Mouse (Mus musculus): ENCODE results near the gene Fcer1g. TPM values are rescaled to one million over a fixed set of nuclear protein-coding genes. Genes with fewer than 3 reads are reported as not detected.

Gene Fcer1g
- polyA plus RNA-seq, 1 experiment from 2014 or later, result 30.1 TPM

DNA sequence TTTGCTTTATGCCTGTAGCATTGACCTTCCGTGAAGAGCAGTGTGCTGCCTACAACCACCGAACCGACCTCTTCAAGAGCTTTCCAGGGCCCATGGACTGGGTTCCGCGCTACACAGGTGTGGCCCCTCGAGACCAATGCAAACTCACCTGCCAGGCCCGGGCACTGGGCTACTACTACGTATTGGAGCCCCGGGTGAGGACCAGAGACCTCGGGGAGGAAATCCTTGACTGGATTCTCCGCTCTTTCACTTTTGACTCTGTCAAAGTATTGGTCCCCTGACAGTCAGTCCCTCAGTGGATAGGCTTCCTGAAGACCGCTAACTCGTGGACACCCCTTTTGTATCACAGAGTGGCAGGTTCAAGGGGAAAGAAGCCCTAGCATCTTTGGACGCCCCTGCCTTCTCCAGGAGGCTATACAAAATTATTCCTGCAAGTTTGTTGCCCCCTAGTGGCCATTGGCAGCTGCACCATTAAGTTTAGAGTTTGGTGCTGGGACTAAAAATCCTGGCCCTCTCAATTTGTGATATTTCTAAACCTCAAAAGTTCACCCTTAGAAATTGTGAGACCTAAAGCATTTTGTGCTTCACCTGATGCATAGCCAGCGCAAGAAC lies 22.9 kb upstream of the Fcer1g start:
- Histone ChIP-seq H3K9ac (no peak overlapping the region), H3K36me3 (replicated peaks; ENCODE audit: control insufficient read depth, insufficient read depth) (no peaks in the 10 kb centered on the region), H3K27ac (no peak overlapping the region), H3K4me3 (replicated peaks; ENCODE audit: low read length) (no peak overlapping the region), H3K9me3 (ENCODE audit: control insufficient read depth, low read length) (no peaks in the 10 kb centered on the region), H3K4me2 (replicated peaks) (no peak overlapping the region), H3K27me3 (ENCODE audit: control insufficient read depth, insufficient read depth, low read length) (no peaks in the 10 kb centered on the region), H3K4me1 (replicated peaks; ENCODE audit: control insufficient read depth, insufficient read depth, low read length) (peaks cover 8% of the 10 kb centered on the region)
- ATAC-seq (ENCODE audit: low FRiP score) (no peak), DNase-seq (ENCODE audit: low spot score) (peak; percentile 76)
- 72% methylated on average over 15 of the region's 15 CpGs for WGBS

- Histone ChIP-seq H3K36me3 (replicated peaks; ENCODE audit: control insufficient read depth, insufficient read depth) (no peaks in the 10 kb centered on the region), H3K9me3 (ENCODE audit: control insufficient read depth, low read length) (no peaks in the 10 kb centered on the region), H3K4me1 (replicated peaks; ENCODE audit: control insufficient read depth, insufficient read depth, low read length) (peaks cover 13% of the 10 kb centered on the region), H3K4me3 (replicated peaks; ENCODE audit: low read length) (no peak overlapping the region), H3K4me2 (replicated peaks) (no peak overlapping the region), H3K27me3 (ENCODE audit: control insufficient read depth, insufficient read depth, low read length) (no peaks in the 10 kb centered on the region), H3K27ac (no peak overlapping the region), H3K9ac (no peak overlapping the region)
- DNase-seq (ENCODE audit: low spot score) (no peak), ATAC-seq (ENCODE audit: low FRiP score) (no peak)
- WGBS, result 89% methylated on average over 24 of the region's 24 CpGs
These were observed 22.1 kb upstream of the Fcer1g start for GRCm38 (mm10) chr1:171256095-171256818.

DNA sequence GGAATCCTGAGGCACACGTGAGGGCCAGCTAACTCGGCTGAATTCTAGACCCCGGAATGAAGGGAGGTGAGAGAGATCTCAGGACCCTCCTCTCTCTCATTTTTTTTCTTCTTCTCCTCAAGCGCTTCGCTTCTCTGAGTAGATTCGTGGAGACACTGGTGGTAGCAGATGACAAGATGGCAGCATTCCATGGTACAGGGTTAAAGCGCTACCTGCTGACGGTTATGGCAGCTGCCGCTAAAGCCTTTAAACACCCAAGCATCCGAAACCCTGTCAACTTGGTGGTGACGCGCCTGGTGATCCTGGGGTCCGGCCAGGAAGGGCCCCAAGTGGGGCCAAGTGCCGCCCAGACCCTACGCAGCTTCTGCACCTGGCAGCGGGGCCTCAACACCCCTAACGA lies 18.2 kb upstream of the Fcer1g start:
- 48% methylated on average over 17 of the region's 17 CpGs for WGBS
- Histone ChIP-seq H3K27me3 (ENCODE audit: control insufficient read depth, insufficient read depth, low read length) (no peaks in the 10 kb centered on the region), H3K9ac (peak overlapping the region; percentile 21; the same call in 1 of the 2 replicates), H3K36me3 (replicated peaks; ENCODE audit: control insufficient read depth, insufficient read depth) (no peaks in the 10 kb centered on the region), H3K9me3 (ENCODE audit: control insufficient read depth, low read length) (no peaks in the 10 kb centered on the region), H3K4me1 (replicated peaks; ENCODE audit: control insufficient read depth, insufficient read depth, low read length) (peaks cover 34% of the 10 kb centered on the region), H3K27ac (0 out of 2 replicates have a peak overlapping the region, but pooled peaks have one; percentile 29), H3K4me2 (replicated peaks) (peak overlapping the region; percentile 49), H3K4me3 (replicated peaks; ENCODE audit: low read length) (0 out of 2 replicates have a peak overlapping the region, but pooled peaks have one; percentile 5)
- ATAC-seq (ENCODE audit: low FRiP score) (no peak), DNase-seq (ENCODE audit: low spot score) (no peak)

DNA sequence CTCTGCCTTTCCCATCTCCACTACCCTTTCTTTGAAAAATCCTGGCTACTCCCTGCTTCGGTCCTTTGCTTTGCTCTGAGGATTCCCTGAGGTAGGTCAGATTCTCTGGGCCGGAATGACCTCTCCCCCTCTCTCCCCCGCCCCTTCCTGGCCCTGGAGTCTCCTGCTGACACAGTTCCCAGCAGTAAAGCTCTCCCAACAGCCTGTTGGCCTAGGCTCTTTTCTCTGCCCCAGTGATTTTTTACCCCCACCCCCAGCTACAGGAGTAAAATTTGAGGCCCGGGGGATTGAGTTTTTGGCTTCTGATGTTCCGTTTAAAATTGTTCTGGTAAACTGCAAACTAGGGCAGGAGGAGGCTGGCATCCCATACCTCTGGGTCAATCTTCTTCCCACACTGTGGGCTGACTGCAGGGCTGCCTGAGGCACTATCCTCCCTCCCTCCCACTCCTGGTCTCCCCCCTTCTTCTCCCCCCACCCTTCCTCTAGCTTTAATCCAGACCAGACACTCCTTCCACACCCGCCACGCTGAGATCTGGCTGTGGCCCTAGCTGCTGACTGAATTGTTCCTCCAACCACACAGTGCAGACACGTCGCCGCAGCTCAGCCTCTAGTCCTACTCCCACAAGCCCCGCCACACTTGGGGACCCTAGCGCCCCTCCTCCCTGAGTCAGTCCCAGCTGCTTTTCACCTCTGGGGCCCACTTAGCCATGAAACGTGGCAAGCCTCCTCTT lies 17.6 kb upstream of the Fcer1g start:
- WGBS, result 4% methylated on average over 13 of the region's 13 CpGs
- Histone ChIP-seq H3K27ac (0 out of 2 replicates have a peak overlapping the region, but pooled peaks have one; percentile 29), H3K9me3 (ENCODE audit: control insufficient read depth, low read length) (no peaks in the 10 kb centered on the region), H3K4me3 (replicated peaks; ENCODE audit: low read length) (peak overlapping the region; percentile 25), H3K9ac (peak overlapping the region; percentile 21), H3K4me2 (replicated peaks) (peak overlapping the region; percentile 49), H3K4me1 (replicated peaks; ENCODE audit: control insufficient read depth, insufficient read depth, low read length) (peaks cover 34% of the 10 kb centered on the region), H3K36me3 (replicated peaks; ENCODE audit: control insufficient read depth, insufficient read depth) (no peaks in the 10 kb centered on the region), H3K27me3 (ENCODE audit: control insufficient read depth, insufficient read depth, low read length) (no peaks in the 10 kb centered on the region)
- ATAC-seq (ENCODE audit: low FRiP score), result no peak
- DNase-seq (ENCODE audit: low spot score), result no peak

DNA sequence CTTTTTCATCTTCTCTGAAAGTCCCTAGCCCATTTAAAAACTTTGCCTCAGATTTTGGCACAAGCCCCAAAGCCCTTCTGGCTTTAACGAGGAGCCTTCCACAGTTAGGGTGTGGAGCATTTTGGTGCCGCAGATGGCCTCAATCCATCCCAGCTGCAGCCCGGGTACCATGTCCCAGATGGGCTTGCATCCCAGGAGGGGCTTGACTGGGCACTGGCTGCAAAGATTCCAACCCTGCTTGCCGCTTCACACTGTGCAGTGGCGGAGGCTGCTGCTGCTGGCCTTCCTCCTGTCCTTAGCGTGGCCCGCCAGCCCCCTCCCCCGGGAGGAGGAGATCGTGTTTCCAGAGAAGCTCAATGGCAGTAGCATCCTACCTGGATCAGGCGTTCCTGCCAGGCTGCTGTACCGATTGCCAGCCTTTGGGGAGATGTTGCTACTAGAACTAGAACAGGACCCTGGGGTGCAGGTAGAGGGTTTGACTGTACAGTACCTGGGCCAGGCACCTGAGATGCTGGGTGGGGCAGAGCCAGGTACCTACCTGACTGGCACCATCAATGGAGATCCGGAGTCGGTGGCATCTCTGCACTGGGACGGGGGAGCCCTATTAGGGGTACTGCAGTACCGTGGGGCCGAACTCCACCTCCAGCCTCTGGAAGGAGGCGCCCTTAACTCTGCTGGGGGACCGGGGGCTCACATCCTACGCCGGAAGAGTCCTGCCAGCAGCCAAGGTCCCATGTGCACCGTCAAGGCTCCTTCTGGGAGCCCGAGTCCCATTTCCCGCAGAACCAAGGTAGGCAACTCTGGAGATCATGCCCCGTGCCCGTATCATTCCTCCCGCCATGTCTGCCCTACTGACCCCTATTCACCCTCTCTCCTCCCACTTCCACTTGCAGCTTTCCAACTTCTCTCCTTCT lies 16.8 kb upstream of the Fcer1g start, which contains the start of gene Ndufs2:
TSS of gene Ndufs2 (minus strand) at position 709 of the 914 bp plus-strand sequence.
- peak within 1 kb of the TSS; percentile 25 for H3K4me3 ChIP-seq (replicated peaks; ENCODE audit: low read length)
- H3K4me2 ChIP-seq (replicated peaks), result peak within 1 kb of the TSS; percentile 49
- 7% methylated on average over 26 of the region's 26 CpGs for WGBS
- ATAC-seq (ENCODE audit: low FRiP score), result no peak
- H3K27ac ChIP-seq, result peak within 1 kb of the TSS; percentile 29
- DNase-seq (ENCODE audit: low spot score), result no peak
- H3K9me3 ChIP-seq (ENCODE audit: control insufficient read depth, low read length), result no peaks in the 10 kb centered on the region
- H3K4me1 ChIP-seq (replicated peaks; ENCODE audit: control insufficient read depth, insufficient read depth, low read length), result peaks cover 38% of the 10 kb centered on the region
- no peaks in the 10 kb centered on the region for H3K27me3 ChIP-seq (ENCODE audit: control insufficient read depth, insufficient read depth, low read length)
- H3K36me3 ChIP-seq (replicated peaks; ENCODE audit: control insufficient read depth, insufficient read depth), result no peaks in the 10 kb centered on the region
- H3K9ac ChIP-seq, result peak within 1 kb of the TSS; percentile 54

DNA sequence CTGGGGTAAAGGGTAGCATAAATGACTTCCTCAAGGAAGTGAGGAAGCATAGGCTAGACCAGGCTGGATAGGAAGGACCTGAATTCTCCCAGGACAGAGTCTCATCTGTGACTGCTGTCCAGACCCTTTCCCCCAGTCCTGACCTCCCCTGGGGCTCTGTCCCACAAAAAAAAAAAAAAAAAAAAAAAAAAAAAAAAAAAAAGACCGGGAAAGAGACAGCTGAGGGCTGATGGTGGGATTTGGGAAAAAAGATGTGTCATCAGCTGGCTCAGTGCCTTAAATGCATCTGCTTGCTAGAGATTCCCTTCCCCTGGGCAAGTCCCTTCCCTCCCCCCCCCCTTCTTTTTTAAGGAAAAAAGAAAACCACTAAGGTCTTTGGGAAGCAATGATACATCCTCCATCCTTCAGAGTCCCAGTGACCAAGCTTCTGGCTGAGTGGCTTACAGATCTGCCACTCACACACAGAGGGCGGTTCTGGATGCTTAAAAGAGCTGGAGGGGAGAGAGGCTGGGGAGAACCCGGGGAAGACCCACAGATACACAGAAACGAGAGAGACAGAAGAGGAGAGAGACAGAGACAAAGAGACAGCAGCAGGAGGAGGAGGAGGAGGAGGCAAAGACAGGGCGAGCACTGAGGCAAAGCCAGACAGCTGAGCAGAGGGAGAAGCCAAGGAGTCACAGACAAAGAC lies 15.9 kb upstream of the Fcer1g start, which contains the start of gene Adamts4:
TSS of gene Adamts4 (plus strand) at position 509 of the 688 bp plus-strand sequence.
- no peaks in the 10 kb centered on the region for H3K27me3 ChIP-seq (ENCODE audit: control insufficient read depth, insufficient read depth, low read length)
- peak within 1 kb of the TSS; percentile 25 for H3K4me3 ChIP-seq (replicated peaks; ENCODE audit: low read length)
- H3K9ac ChIP-seq, result peak within 1 kb of the TSS; percentile 54
- 19% methylated on average over 5 of the region's 5 CpGs for WGBS
- peak within 1 kb of the TSS; percentile 12 for H3K27ac ChIP-seq
- H3K4me1 ChIP-seq (replicated peaks; ENCODE audit: control insufficient read depth, insufficient read depth, low read length), result peaks cover 42% of the 10 kb centered on the region
- peak within 1 kb of the TSS; percentile 49 for H3K4me2 ChIP-seq (replicated peaks)
- 0 out of 2 replicates have a peak, but pooled peaks cover 7% of the 10 kb centered on the region for H3K36me3 ChIP-seq (replicated peaks; ENCODE audit: control insufficient read depth, insufficient read depth)
- no peaks in the 10 kb centered on the region for H3K9me3 ChIP-seq (ENCODE audit: control insufficient read depth, low read length)
- no peak for DNase-seq (ENCODE audit: low spot score)
- ATAC-seq (ENCODE audit: low FRiP score), result no peak

- H3K4me1 ChIP-seq (replicated peaks; ENCODE audit: control insufficient read depth, insufficient read depth, low read length), result peaks cover 42% of the 10 kb centered on the region
- peaks cover 18% of the 10 kb centered on the region for H3K36me3 ChIP-seq (replicated peaks; ENCODE audit: control insufficient read depth, insufficient read depth)
- WGBS, result 28% methylated on average over 3 of the region's 3 CpGs
- no peaks in the 10 kb centered on the region for H3K9me3 ChIP-seq (ENCODE audit: control insufficient read depth, low read length)
- DNase-seq (ENCODE audit: low spot score) (no peak), ATAC-seq (ENCODE audit: low FRiP score) (no peak)
- 0 out of 2 replicates have a peak overlapping the region, but pooled peaks have one; percentile 81 for H3K27ac ChIP-seq
- H3K27me3 ChIP-seq (ENCODE audit: control insufficient read depth, insufficient read depth, low read length), result no peaks in the 10 kb centered on the region
- H3K4me2 ChIP-seq (replicated peaks), result peak overlapping the region; percentile 71; the same call in 1 of the 2 replicates
- H3K9ac ChIP-seq, result no peak overlapping the region
- H3K4me3 ChIP-seq (replicated peaks; ENCODE audit: low read length), result no peak overlapping the region
These were observed 14.4 kb upstream of the Fcer1g start for GRCm38 (mm10) chr1:171248386-171249226.
